Mouse (Mus musculus): ENCODE measurements around the gene Slc27a2.
"Not testable (repeated sequence)": the region's sequence is repeated elsewhere in the genome, so short reads cannot be mapped to it uniquely, and the experiment has no call there.

Slc27a2 gene

GRCm38 (mm10) chr2:126522056-126522455, 30.2 kb upstream of the Slc27a2 start:
- TF ChIP-seq POU5F1 (IDR thresholded peaks at IDR 0.05; ENCODE audit: borderline replicate concordance, low read length): no peak
- TF ChIP-seq NANOG (IDR thresholded peaks at IDR 0.05; ENCODE audit: borderline replicate concordance, low read length): no peak
- no peak for TF ChIP-seq CTCF (conservative IDR thresholded peaks at IDR 0.05; ENCODE audit: low read length)
- Histone ChIP-seq H3K4me1 (replicated peaks; ENCODE audit: low read depth, low read length) (peaks cover 44% of the 10 kb centered on the region), H3K36me3 (ENCODE audit: insufficient read depth, low read length) (no peaks in the 10 kb centered on the region)

GRCm38 (mm10) chr2:126523101-126523745, 29.0 kb upstream of the Slc27a2 start:
- H3K4me1 ChIP-seq (replicated peaks; ENCODE audit: low read depth, low read length): peaks cover 44% of the 10 kb centered on the region
- H3K9me3 ChIP-seq (ENCODE audit: low read length): peaks cover 27% of the 10 kb centered on the region
- not testable (repeated sequence) for H3K36me3 ChIP-seq (ENCODE audit: insufficient read depth, low read length); H3K4me3 ChIP-seq (replicated peaks; ENCODE audit: low read length); H3K27me3 ChIP-seq (ENCODE audit: insufficient read depth, low read length)

More at GRCm38 (mm10) chr2:126522056-126522455, 30.2 kb upstream of the Slc27a2 start:
- no peaks in the 10 kb centered on the region for H3K27me3 ChIP-seq (ENCODE audit: insufficient read depth, low read length)
- no peak overlapping the region for H3K4me3 ChIP-seq (replicated peaks; ENCODE audit: low read length)
- peaks cover 16% of the 10 kb centered on the region for H3K9me3 ChIP-seq (ENCODE audit: low read length)

GRCm38 (mm10) chr2:126524271-126524670, 27.9 kb upstream of the Slc27a2 start:
- TF ChIP-seq NANOG (IDR thresholded peaks at IDR 0.05; ENCODE audit: borderline replicate concordance, low read length): no peak
- TF ChIP-seq POU5F1 (IDR thresholded peaks at IDR 0.05; ENCODE audit: borderline replicate concordance, low read length): no peak
- no peak for TF ChIP-seq CTCF (conservative IDR thresholded peaks at IDR 0.05; ENCODE audit: low read length)
- Histone ChIP-seq H3K27me3 (ENCODE audit: insufficient read depth, low read length) (no peaks in the 10 kb centered on the region), H3K4me1 (replicated peaks; ENCODE audit: low read depth, low read length) (peaks cover 44% of the 10 kb centered on the region), H3K9me3 (ENCODE audit: low read length) (peaks cover 34% of the 10 kb centered on the region), H3K4me3 (replicated peaks; ENCODE audit: low read length) (no peak overlapping the region), H3K36me3 (ENCODE audit: insufficient read depth, low read length) (no peaks in the 10 kb centered on the region)

- peaks cover 33% of the 10 kb centered on the region for H3K4me1 ChIP-seq (replicated peaks; ENCODE audit: low read depth, low read length)
- no peaks in the 10 kb centered on the region for H3K27me3 ChIP-seq (ENCODE audit: insufficient read depth, low read length)
- no peak overlapping the region for H3K4me3 ChIP-seq (replicated peaks; ENCODE audit: low read length)
- TF ChIP-seq CTCF (conservative IDR thresholded peaks at IDR 0.05; ENCODE audit: low read length): no peak
- no peak for TF ChIP-seq NANOG (IDR thresholded peaks at IDR 0.05; ENCODE audit: borderline replicate concordance, low read length)
- TF ChIP-seq POU5F1 (IDR thresholded peaks at IDR 0.05; ENCODE audit: borderline replicate concordance, low read length): no peak
- peaks cover 34% of the 10 kb centered on the region for H3K9me3 ChIP-seq (ENCODE audit: low read length)
- H3K36me3 ChIP-seq (ENCODE audit: insufficient read depth, low read length): no peaks in the 10 kb centered on the region
Measured at GRCm38 (mm10) chr2:126527461-126527860, 24.7 kb upstream of the Slc27a2 start.

- Histone ChIP-seq H3K4me1 (replicated peaks; ENCODE audit: low read depth, low read length) (peaks cover 2% of the 10 kb centered on the region), H3K27me3 (ENCODE audit: insufficient read depth, low read length) (no peaks in the 10 kb centered on the region), H3K36me3 (ENCODE audit: insufficient read depth, low read length) (no peaks in the 10 kb centered on the region), H3K4me3 (replicated peaks; ENCODE audit: low read length) (no peak overlapping the region), H3K9me3 (ENCODE audit: low read length) (peaks cover 48% of the 10 kb centered on the region)
- TF ChIP-seq CTCF (conservative IDR thresholded peaks at IDR 0.05; ENCODE audit: low read length) (no peak), POU5F1 (IDR thresholded peaks at IDR 0.05; ENCODE audit: borderline replicate concordance, low read length) (no peak), NANOG (IDR thresholded peaks at IDR 0.05; ENCODE audit: borderline replicate concordance, low read length) (no peak)
Measured at GRCm38 (mm10) chr2:126530581-126530980, 21.6 kb upstream of the Slc27a2 start.

GRCm38 (mm10) chr2:126537654-126538053, 14.6 kb upstream of the Slc27a2 start:
- H3K4me3 ChIP-seq (replicated peaks; ENCODE audit: low read length): no peak overlapping the region
- H3K9me3 ChIP-seq (ENCODE audit: low read length): peaks cover 15% of the 10 kb centered on the region
- no peak for TF ChIP-seq NANOG (IDR thresholded peaks at IDR 0.05; ENCODE audit: borderline replicate concordance, low read length)
- TF ChIP-seq POU5F1 (IDR thresholded peaks at IDR 0.05; ENCODE audit: borderline replicate concordance, low read length): no peak
- no peak for TF ChIP-seq CTCF (conservative IDR thresholded peaks at IDR 0.05; ENCODE audit: low read length)
- H3K36me3 ChIP-seq (ENCODE audit: insufficient read depth, low read length): no peaks in the 10 kb centered on the region
- H3K27me3 ChIP-seq (ENCODE audit: insufficient read depth, low read length): no peaks in the 10 kb centered on the region
- H3K4me1 ChIP-seq (replicated peaks; ENCODE audit: low read depth, low read length): no peaks in the 10 kb centered on the region

GRCm38 (mm10) chr2:126540390-126540925, 11.7 kb upstream of the Slc27a2 start:
- H3K9me3 ChIP-seq (ENCODE audit: low read length): no peaks in the 10 kb centered on the region
- no peaks in the 10 kb centered on the region for H3K4me1 ChIP-seq (replicated peaks; ENCODE audit: low read depth, low read length)
- no peak overlapping the region for H3K4me3 ChIP-seq (replicated peaks; ENCODE audit: low read length)
- H3K27me3 ChIP-seq (ENCODE audit: insufficient read depth, low read length): no peaks in the 10 kb centered on the region
- no peaks in the 10 kb centered on the region for H3K36me3 ChIP-seq (ENCODE audit: insufficient read depth, low read length)
- TF ChIP-seq POU5F1 (IDR thresholded peaks at IDR 0.05; ENCODE audit: borderline replicate concordance, low read length): no peak
- TF ChIP-seq CTCF (conservative IDR thresholded peaks at IDR 0.05; ENCODE audit: low read length): no peak
- no peak for TF ChIP-seq NANOG (IDR thresholded peaks at IDR 0.05; ENCODE audit: borderline replicate concordance, low read length)

- Histone ChIP-seq H3K4me3 (replicated peaks; ENCODE audit: low read length) (no peak overlapping the region), H3K4me1 (replicated peaks; ENCODE audit: low read depth, low read length) (no peaks in the 10 kb centered on the region), H3K27me3 (ENCODE audit: insufficient read depth, low read length) (no peaks in the 10 kb centered on the region), H3K36me3 (ENCODE audit: insufficient read depth, low read length) (no peaks in the 10 kb centered on the region), H3K9me3 (ENCODE audit: low read length) (no peaks in the 10 kb centered on the region)
- TF ChIP-seq NANOG (IDR thresholded peaks at IDR 0.05; ENCODE audit: borderline replicate concordance, low read length): no peak
- TF ChIP-seq POU5F1 (IDR thresholded peaks at IDR 0.05; ENCODE audit: borderline replicate concordance, low read length): no peak
- no peak for TF ChIP-seq CTCF (conservative IDR thresholded peaks at IDR 0.05; ENCODE audit: low read length)
Measured at GRCm38 (mm10) chr2:126542211-126542610, 10.0 kb upstream of the Slc27a2 start.

GRCm38 (mm10) chr2:126545297-126545696, 6.9 kb upstream of the Slc27a2 start:
- Histone ChIP-seq H3K4me1 (replicated peaks; ENCODE audit: low read depth, low read length) (no peaks in the 10 kb centered on the region), H3K9me3 (ENCODE audit: low read length) (peaks cover 16% of the 10 kb centered on the region), H3K36me3 (ENCODE audit: insufficient read depth, low read length) (no peaks in the 10 kb centered on the region), H3K27me3 (ENCODE audit: insufficient read depth, low read length) (no peaks in the 10 kb centered on the region), H3K4me3 (replicated peaks; ENCODE audit: low read length) (no peak overlapping the region)
- TF ChIP-seq NANOG (IDR thresholded peaks at IDR 0.05; ENCODE audit: borderline replicate concordance, low read length): no peak
- TF ChIP-seq CTCF (conservative IDR thresholded peaks at IDR 0.05; ENCODE audit: low read length): no peak
- no peak for TF ChIP-seq POU5F1 (IDR thresholded peaks at IDR 0.05; ENCODE audit: borderline replicate concordance, low read length)
